Mouse (Mus musculus) heart, embryonic 16.5 days (tissue): ENCODE measurements around the gene F2rl1. TPM values are rescaled to one million over a fixed set of nuclear protein-coding genes. Genes with fewer than 3 reads are reported as not detected.

Experiments
- ATAC-seq: fragments of 200-750 bp; cut with Nextera tagmentation; replicated peaks from 2 replicates; pipeline ENCODE4 v1.8.0; 2017; ENCODE audit warnings: moderate number of reproducible peaks; ENCODE audit not compliant: insufficient read depth, low FRiP score; ENCODE audit errors: extremely low read depth
- H3K27ac ChIP-seq: fragments of 300-500 bp; sonication (generic); 2 replicates; pipeline ENCODE4 v1.5.1; 2014; ENCODE audit warnings: mild to moderate bottlenecking, low read length, control low read depth, moderate library complexity
- H3K27me3 ChIP-seq: fragments of 300-500 bp; sonication (generic); 2 replicates; pipeline ENCODE4 v1.6.1; 2014; ENCODE audit warnings: low read length, mixed read lengths; ENCODE audit not compliant: control insufficient read depth, insufficient read depth
- H3K36me3 ChIP-seq: fragments of 300-500 bp; sonication (generic); 2 replicates; pipeline ENCODE4 v1.6.1; 2014; ENCODE audit not compliant: control insufficient read depth, insufficient read depth
- H3K4me1 ChIP-seq: fragments of 300-500 bp; sonication (generic); 2 replicates; pipeline ENCODE4 v1.6.1; 2014; ENCODE audit warnings: low read length, mixed read lengths; ENCODE audit not compliant: control insufficient read depth, insufficient read depth
- H3K4me2 ChIP-seq: fragments of 300-500 bp; sonication (generic); 2 replicates; pipeline ENCODE4 v1.6.1; 2014; ENCODE audit warnings: low read depth, mild to moderate bottlenecking, control low read depth, low read length
- H3K4me3 ChIP-seq: fragments of 300-500 bp; sonication (generic); 2 replicates; pipeline ENCODE4 v1.5.1; 2014; ENCODE audit warnings: mild to moderate bottlenecking, control low read depth, low read length
- H3K9ac ChIP-seq: fragments of 300-500 bp; sonication (generic); 2 replicates; pipeline ENCODE4 v1.6.1; 2014; ENCODE audit warnings: low read length, control low read depth
- H3K9me3 ChIP-seq: fragments of 300-500 bp; sonication (generic); replicated peaks from 2 replicates; pipeline ENCODE4 v1.6.1; 2016; ENCODE audit warnings: low read length; ENCODE audit not compliant: control insufficient read depth
- WGBS: fragments of 180-500 bp; shearing (Covaris S2); extraction: QIAGEN DNeasy Blood & Tissue Kit; methylation state at CpG from one replicate; pipeline ENCODE4 v1.1.7; 2014; 5-methylcytosine and 5-hydroxymethylcytosine counted together
- polyA plus RNA-seq: library from polyadenylated mRNA; unstranded; fragments of >200 nt; fragmentation: Nextera tagmentation; extraction: Ambion mirVana; gene quantifications from 2 replicates; pipeline ENCODE4 v1.2.1, GENCODE M21; 2015

F2rl1 gene
- polyA plus RNA-seq, 1 experiment from 2014 or later: 1.5 TPM

DNA sequence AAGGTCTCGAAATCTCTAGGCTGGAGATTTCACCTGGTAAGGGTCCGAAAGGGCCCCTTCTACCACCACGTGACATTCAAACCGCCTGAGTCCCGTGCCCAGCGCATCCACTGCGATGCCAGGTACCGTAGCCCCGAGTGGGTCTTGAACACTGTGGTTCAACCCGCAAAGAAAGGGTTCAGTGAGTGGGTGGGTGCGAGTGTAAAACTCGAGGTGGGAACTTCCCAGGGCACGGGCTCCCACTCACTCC lies 678 bp downstream of the F2rl1 start:
- peaks cover 11% of the 10 kb centered on the region for H3K4me1 ChIP-seq
- ATAC-seq: peak; percentile 24; the same call in 1 of the 2 replicates
- peaks cover 10% of the 10 kb centered on the region; the same call in 1 of the 2 replicates for H3K27me3 ChIP-seq

GRCm38 (mm10) chr13:95523659-95524423 lies 1.2 kb downstream of the F2rl1 start:
- H3K36me3 ChIP-seq: no peaks in the 10 kb centered on the region
- peak overlapping the region; percentile 68 for H3K9ac ChIP-seq
- no peaks in the 10 kb centered on the region for H3K9me3 ChIP-seq
- H3K4me2 ChIP-seq: peak overlapping the region; percentile 98
- H3K27ac ChIP-seq: no peak overlapping the region
- 8% methylated on average over 29 of the region's 29 CpGs for WGBS
- peaks cover 11% of the 10 kb centered on the region for H3K4me1 ChIP-seq
- peak; percentile 28; the same call in 1 of the 2 replicates for ATAC-seq
- H3K4me3 ChIP-seq: peak overlapping the region; percentile 66
- H3K27me3 ChIP-seq: peaks cover 10% of the 10 kb centered on the region; the same call in 1 of the 2 replicates

More for the DNA sequence above, 678 bp downstream of the F2rl1 start:
- H3K36me3 ChIP-seq: no peaks in the 10 kb centered on the region
- H3K4me2 ChIP-seq: peak overlapping the region; percentile 98
- no peak overlapping the region for H3K27ac ChIP-seq
- no peaks in the 10 kb centered on the region for H3K9me3 ChIP-seq
- WGBS: under 1% methylated on average over 13 of the region's 13 CpGs
- peak overlapping the region; percentile 68 for H3K9ac ChIP-seq
- peak overlapping the region; percentile 66 for H3K4me3 ChIP-seq

DNA sequence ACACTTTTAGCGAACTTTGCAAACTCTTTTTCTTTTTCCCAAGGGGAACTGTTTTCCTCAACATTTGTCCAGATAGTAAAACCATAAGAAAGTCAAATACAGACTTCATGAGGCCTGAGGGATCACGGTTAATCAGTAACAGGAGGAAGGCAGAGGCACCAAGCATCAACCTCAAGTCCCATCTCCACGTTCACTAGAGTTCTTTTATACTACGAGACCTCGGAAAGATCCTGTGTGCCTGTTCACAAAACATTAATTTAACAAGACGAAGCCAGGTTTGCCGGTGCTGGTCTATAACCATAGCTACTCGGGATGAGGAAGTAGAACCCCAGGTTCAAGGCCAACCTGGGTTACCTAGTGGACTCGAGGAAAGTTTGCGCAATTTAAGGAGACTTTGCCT lies 2.9 kb downstream of the F2rl1 start:
- H3K27me3 ChIP-seq: peaks cover 10% of the 10 kb centered on the region; the same call in 1 of the 2 replicates
- H3K27ac ChIP-seq: no peak overlapping the region
- H3K4me1 ChIP-seq: peaks cover 11% of the 10 kb centered on the region
- H3K36me3 ChIP-seq: no peaks in the 10 kb centered on the region
- 87% methylated on average over 10 of the region's 10 CpGs for WGBS
- ATAC-seq: no peak
- H3K9me3 ChIP-seq: no peaks in the 10 kb centered on the region
- no peak overlapping the region for H3K9ac ChIP-seq
- H3K4me3 ChIP-seq: no peak overlapping the region
- H3K4me2 ChIP-seq: no peak overlapping the region

GRCm38 (mm10) chr13:95521029-95521428 lies 4.0 kb downstream of the F2rl1 start:
- WGBS: 71% methylated on average over 6 of the region's 6 CpGs
- no peak overlapping the region for H3K4me3 ChIP-seq
- H3K27ac ChIP-seq: no peak overlapping the region
- peaks cover 11% of the 10 kb centered on the region for H3K4me1 ChIP-seq
- H3K27me3 ChIP-seq: peaks cover 10% of the 10 kb centered on the region; the same call in 1 of the 2 replicates
- no peak overlapping the region for H3K9ac ChIP-seq
- H3K4me2 ChIP-seq: no peak overlapping the region
- H3K36me3 ChIP-seq: no peaks in the 10 kb centered on the region
- no peaks in the 10 kb centered on the region for H3K9me3 ChIP-seq
- ATAC-seq: no peak

DNA sequence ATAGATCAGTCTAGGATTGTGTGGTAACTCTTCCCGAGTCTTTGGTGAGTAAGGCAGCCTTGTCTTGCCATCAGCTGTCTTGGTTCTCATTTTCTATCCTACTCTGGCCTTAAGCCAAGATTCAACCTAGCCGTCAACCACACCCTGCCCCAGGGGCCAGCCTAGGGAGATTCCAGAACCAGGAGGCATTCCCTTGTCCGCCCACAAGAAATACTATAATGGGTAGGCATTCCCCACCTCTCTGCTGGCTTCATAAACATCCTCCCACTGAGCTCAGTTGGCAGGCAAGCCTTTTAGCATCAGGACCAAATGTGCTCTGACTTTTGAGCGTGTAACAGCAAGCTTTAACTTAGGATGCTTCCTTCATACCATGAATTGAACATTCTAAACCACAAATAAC lies 10.3 kb downstream of the F2rl1 start:
- no peak for ATAC-seq

GRCm38 (mm10) chr13:95510054-95510453 lies 15.0 kb downstream of the F2rl1 start:
- H3K27me3 ChIP-seq: no peaks in the 10 kb centered on the region
- 88% methylated on average over 5 of the region's 5 CpGs for WGBS

More for the DNA sequence above, 10.3 kb downstream of the F2rl1 start:
- H3K4me2 ChIP-seq: no peak overlapping the region
- no peak overlapping the region for H3K27ac ChIP-seq
- no peaks in the 10 kb centered on the region for H3K36me3 ChIP-seq
- H3K9me3 ChIP-seq: no peaks in the 10 kb centered on the region
- no peaks in the 10 kb centered on the region for H3K27me3 ChIP-seq
- H3K9ac ChIP-seq: no peak overlapping the region
- no peaks in the 10 kb centered on the region for H3K4me1 ChIP-seq
- WGBS: 56% methylated on average over 4 of the region's 4 CpGs
- no peak overlapping the region for H3K4me3 ChIP-seq

GRCm38 (mm10) chr13:95503279-95503917 lies 21.6 kb downstream of the F2rl1 start:
- Histone ChIP-seq H3K4me3 (no peak overlapping the region), H3K9me3 (no peaks in the 10 kb centered on the region), H3K4me1 (no peaks in the 10 kb centered on the region), H3K4me2 (no peak overlapping the region), H3K27ac (no peak overlapping the region), H3K27me3 (no peaks in the 10 kb centered on the region), H3K9ac (no peak overlapping the region), H3K36me3 (no peaks in the 10 kb centered on the region)
- WGBS: 79% methylated on average over 8 of the region's 8 CpGs
- no peak for ATAC-seq

More at GRCm38 (mm10) chr13:95510054-95510453, 15.0 kb downstream of the F2rl1 start:
- no peak overlapping the region for H3K27ac ChIP-seq
- no peaks in the 10 kb centered on the region for H3K9me3 ChIP-seq
- no peak overlapping the region for H3K4me3 ChIP-seq
- no peaks in the 10 kb centered on the region for H3K4me1 ChIP-seq
- H3K4me2 ChIP-seq: no peak overlapping the region
- H3K9ac ChIP-seq: no peak overlapping the region
- H3K36me3 ChIP-seq: no peaks in the 10 kb centered on the region
- ATAC-seq: no peak

DNA sequence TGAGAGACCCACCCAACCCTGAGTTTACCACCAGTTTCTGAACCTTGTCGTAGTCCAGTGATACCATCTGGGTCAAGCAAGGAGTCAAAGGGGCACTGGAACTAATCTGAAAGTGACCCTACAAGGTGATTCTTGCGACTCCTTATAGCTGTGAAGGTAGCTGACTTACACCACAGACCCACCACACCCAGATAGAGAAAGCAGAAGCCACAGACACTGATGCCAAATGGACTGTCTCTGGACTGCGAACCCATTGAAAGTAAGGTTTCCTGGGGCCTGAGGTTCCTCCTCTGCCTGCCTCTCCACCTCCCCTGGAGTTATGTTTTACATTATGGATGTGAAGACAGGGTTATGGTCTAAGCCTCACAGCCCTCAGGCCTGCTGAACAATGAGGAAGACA lies 28.4 kb downstream of the F2rl1 start:
- Histone ChIP-seq H3K4me2 (no peak overlapping the region), H3K9me3 (no peaks in the 10 kb centered on the region), H3K27me3 (no peaks in the 10 kb centered on the region), H3K27ac (no peak overlapping the region), H3K4me1 (peaks cover 3% of the 10 kb centered on the region; the same call in 1 of the 2 replicates), H3K4me3 (no peak overlapping the region), H3K36me3 (no peaks in the 10 kb centered on the region), H3K9ac (no peak overlapping the region)
- no peak for ATAC-seq
- 88% methylated on average over 3 of the region's 3 CpGs for WGBS

- ATAC-seq: no peak
- Histone ChIP-seq H3K4me1 (peaks cover 3% of the 10 kb centered on the region; the same call in 1 of the 2 replicates), H3K27ac (no peak overlapping the region), H3K4me3 (no peak overlapping the region), H3K36me3 (no peaks in the 10 kb centered on the region), H3K4me2 (no peak overlapping the region), H3K27me3 (no peaks in the 10 kb centered on the region), H3K9ac (no peak overlapping the region), H3K9me3 (no peaks in the 10 kb centered on the region)
- WGBS: 62% methylated on average over 8 of the region's 8 CpGs
These were observed 30.2 kb downstream of the F2rl1 start for GRCm38 (mm10) chr13:95494812-95495211.
